Mouse (Mus musculus): ENCODE measurements around the gene Btla.

DNA sequence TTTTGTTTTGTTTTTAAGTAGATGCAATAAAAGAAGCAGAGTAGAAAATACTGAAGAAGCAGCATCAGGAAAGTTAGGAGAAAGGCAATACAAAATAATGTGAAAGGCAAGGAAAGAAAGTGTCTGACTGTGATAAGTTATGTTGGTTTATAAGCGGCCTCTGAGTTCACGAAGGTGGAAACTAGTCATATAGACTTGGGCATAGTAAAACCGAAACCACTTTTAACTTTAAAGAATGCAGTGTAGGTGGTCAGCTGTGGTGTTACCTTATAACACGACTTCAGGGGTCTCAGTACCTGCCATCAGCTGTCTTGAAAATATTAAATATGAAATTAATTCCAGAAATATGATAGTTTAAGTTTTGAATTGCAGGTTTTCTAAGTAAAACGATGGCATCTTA, 42.3 kb upstream of the Btla start:
- TF ChIP-seq CTCF (IDR thresholded peaks at IDR 0.05), result no peak
- TF ChIP-seq EP300 (IDR thresholded peaks at IDR 0.05), result no peak
